Mouse (Mus musculus) MEL (cell line): Measurements from ENCODE around the gene Dnase1l2.

ENCODE experiments used
- CTCF ChIP-seq, 3 experiments: IDR thresholded peaks in 2 of 3; conservative IDR thresholded peaks in 1 of 3; 2 replicates each; pipeline ENCODE4 v1.5.1; 2011 to 2012; ENCODE audit warnings: low read length in 3 of 3, low read depth in 2 of 3, mild to moderate bottlenecking in 2 of 3, improper control_type of control experiment in 1 of 3, inconsistent platforms in 1 of 3, mixed read lengths in 1 of 3, moderate library complexity in 1 of 3; ENCODE audit not compliant: control insufficient read depth in 1 of 3, insufficient read depth in 1 of 3, poor library complexity in 1 of 3, severe bottlenecking in 1 of 3
- EP300 ChIP-seq, 2 experiments: IDR thresholded peaks; 2 replicates each; pipeline ENCODE4 v1.6.1; 2011; ENCODE audit warnings: improper control_type of control experiment in 2 of 2, low read length in 2 of 2, low read depth in 1 of 2, mild to moderate bottlenecking in 1 of 2
- GATA1 ChIP-seq: IDR thresholded peaks from 2 replicates; pipeline ENCODE4 v1.6.1; 2011; ENCODE audit warnings: low read depth, low read length, improper control_type of control experiment
- JUND ChIP-seq: IDR thresholded peaks from 2 replicates; pipeline ENCODE4 v1.6.1; 2011; ENCODE audit warnings: low read depth, mild to moderate bottlenecking, improper control_type of control experiment, low read length
- POLR2A ChIP-seq, 2 experiments: IDR thresholded peaks; 2 replicates each; pipeline ENCODE4 v1.6.1; 2011 to 2012; ENCODE audit warnings: low read length in 2 of 2, mild to moderate bottlenecking in 2 of 2, control low read depth in 1 of 2, improper control_type of control experiment in 1 of 2, low read depth in 1 of 2, moderate library complexity in 1 of 2; ENCODE audit not compliant: control insufficient read depth in 1 of 2, insufficient read depth in 1 of 2, poor library complexity in 1 of 2
- UBTF ChIP-seq: IDR thresholded peaks from 2 replicates; pipeline ENCODE4 v1.6.1; 2012; ENCODE audit warnings: low read depth, mild to moderate bottlenecking, inconsistent platforms, low read length, improper control_type of control experiment, moderate library complexity, borderline replicate concordance; ENCODE audit not compliant: insufficient read depth
- USF1 ChIP-seq: IDR thresholded peaks from 2 replicates; pipeline ENCODE4 v1.6.1; 2014; ENCODE audit warnings: low read depth, mild to moderate bottlenecking, inconsistent platforms, low read length, improper control_type of control experiment, moderate library complexity

GRCm38 (mm10) chr17:24402371-24402770, 40.5 kb downstream of the Dnase1l2 start:
- no peak for TF ChIP-seq UBTF
- no peak for TF ChIP-seq GATA1
- no peak for TF ChIP-seq POLR2A (IDR thresholded peaks at IDR 0.05; ENCODE audit: control insufficient read depth in 1 of 2, insufficient read depth in 1 of 2, low read depth in 1 of 2, low read length in 2 of 2, poor library complexity in 1 of 2)
- no peak for TF ChIP-seq EP300 (IDR thresholded peaks at IDR 0.05; ENCODE audit: low read depth in 1 of 2, low read length in 2 of 2)
- no peak for TF ChIP-seq JUND
- TF ChIP-seq CTCF (IDR thresholded peaks at IDR 0.05 in 2 of 3, conservative IDR thresholded peaks at IDR 0.05 in 1 of 3; ENCODE audit: control insufficient read depth in 1 of 3, insufficient read depth in 1 of 3, low read depth in 2 of 3, low read length in 3 of 3, poor library complexity in 1 of 3, severe bottlenecking in 1 of 3), result no peak
- TF ChIP-seq USF1, result no peak
